Mouse (Mus musculus) CH12.LX (cell line): ENCODE data around the gene Fosb. TPM values are rescaled to one million over a fixed set of nuclear protein-coding genes. Genes with fewer than 3 reads are reported as not detected.

Source experiments
- DNase-seq: peaks from one replicate; pipeline ENCODE4 v3.0.0-alpha.2; 2013; ENCODE audit errors: extremely low read depth
- H3K27ac ChIP-seq: 2 replicates; pipeline ENCODE4 v1.5.1; 2012; ENCODE audit warnings: low read depth, mild to moderate bottlenecking, control low read depth, moderate library complexity; ENCODE audit not compliant: insufficient read depth
- H3K27me3 ChIP-seq: replicated peaks from 2 replicates; pipeline ENCODE3; 2012; ENCODE audit warnings: inconsistent platforms
- H3K36me3 ChIP-seq, 2 experiments: replicated peaks in 1 of 2; 2 replicates each; pipeline versions ENCODE3 to v1.6.1; 2012; ENCODE audit warnings: inconsistent platforms in 1 of 2, low read length in 1 of 2, mild to moderate bottlenecking in 1 of 2, mixed read lengths in 1 of 2, moderate library complexity in 1 of 2; ENCODE audit not compliant: control insufficient read depth in 1 of 2, insufficient read depth in 1 of 2
- H3K4me1 ChIP-seq, 2 experiments: 2 replicates each; pipeline ENCODE4 v1.6.1; 2012; ENCODE audit warnings: inconsistent platforms in 1 of 2, moderate library complexity in 1 of 2; ENCODE audit not compliant: insufficient read depth in 2 of 2, control insufficient read depth in 1 of 2
- H3K4me2 ChIP-seq: 2 replicates; pipeline ENCODE4 v1.6.1; 2012; ENCODE audit warnings: low read depth, mild to moderate bottlenecking, control low read depth; ENCODE audit not compliant: poor library complexity, insufficient read depth, severe bottlenecking
- H3K4me3 ChIP-seq, 3 experiments: fragments of 150-350 bp in 1 of 3; sonication (generic) in 1 of 3; replicated peaks in 1 of 3; 2 replicates each; pipeline versions ENCODE3 to v1.5.1; 2011 to 2012; ENCODE audit warnings: low read depth in 2 of 3, low read length in 2 of 3, mild to moderate bottlenecking in 2 of 3, moderate library complexity in 2 of 3, control low read depth in 1 of 3, improper control_type of control experiment in 1 of 3, inconsistent platforms in 1 of 3, mixed read lengths in 1 of 3; ENCODE audit not compliant: poor library complexity in 1 of 3
- H3K79me2 ChIP-seq: replicated peaks from 2 replicates; pipeline ENCODE4 v1.6.1; 2012; ENCODE audit warnings: mild to moderate bottlenecking, moderate library complexity; ENCODE audit not compliant: control insufficient read depth, poor library complexity, insufficient read depth, severe bottlenecking; ENCODE audit errors: extremely low read depth
- H3K9ac ChIP-seq: 2 replicates; pipeline ENCODE4 v1.6.1; 2012; ENCODE audit warnings: low read depth, mild to moderate bottlenecking, control low read depth, moderate library complexity; ENCODE audit not compliant: insufficient read depth
- H3K9me3 ChIP-seq: replicated peaks from 2 replicates; pipeline ENCODE3; 2012; ENCODE audit warnings: low read length, inconsistent platforms, mixed read lengths
- BHLHE40 ChIP-seq: IDR thresholded peaks from 2 replicates; pipeline ENCODE4 v1.6.1; 2011; ENCODE audit warnings: mild to moderate bottlenecking, low read depth, low read length, improper control_type of control experiment
- CHD2 ChIP-seq: IDR thresholded peaks from 2 replicates; pipeline ENCODE4 v1.6.1; 2011; ENCODE audit warnings: low read length, improper control_type of control experiment
- CTCF ChIP-seq, 2 experiments: IDR thresholded peaks in 1 of 2; conservative IDR thresholded peaks in 1 of 2; 2 replicates each; pipeline ENCODE4 v1.5.1; 2011 to 2012; ENCODE audit warnings: low read depth in 2 of 2, low read length in 2 of 2, improper control_type of control experiment in 1 of 2, inconsistent platforms in 1 of 2, mild to moderate bottlenecking in 1 of 2, moderate library complexity in 1 of 2
- E2F4 ChIP-seq: IDR thresholded peaks from 2 replicates; pipeline ENCODE4 v1.6.1; 2011; ENCODE audit warnings: low read depth, low read length, improper control_type of control experiment; ENCODE audit not compliant: insufficient replicate concordance
- ELF1 ChIP-seq: IDR thresholded peaks from 2 replicates; pipeline ENCODE4 v1.6.1; 2014; ENCODE audit warnings: low read depth, mild to moderate bottlenecking, inconsistent platforms, low read length, improper control_type of control experiment
- EP300 ChIP-seq: IDR thresholded peaks from 2 replicates; pipeline ENCODE4 v1.6.1; 2011; ENCODE audit warnings: low read length, improper control_type of control experiment
- ETS1 ChIP-seq: conservative IDR thresholded peaks from 2 replicates; pipeline ENCODE4 v1.6.1; 2012; ENCODE audit warnings: low read depth, mild to moderate bottlenecking, inconsistent platforms, low read length, improper control_type of control experiment, moderate library complexity
- GABPA ChIP-seq: IDR thresholded peaks from 2 replicates; pipeline ENCODE4 v1.6.1; 2012; ENCODE audit warnings: low read depth, low read length, improper control_type of control experiment, inconsistent platforms; ENCODE audit not compliant: insufficient replicate concordance
- IRF4 ChIP-seq: IDR thresholded peaks from 2 replicates; pipeline ENCODE4 v1.6.1; 2014; ENCODE audit warnings: low read depth, mild to moderate bottlenecking, inconsistent platforms, low read length, improper control_type of control experiment
- JUN ChIP-seq: IDR thresholded peaks from 2 replicates; pipeline ENCODE4 v1.6.1; 2011; ENCODE audit warnings: low read depth, mild to moderate bottlenecking, low read length, improper control_type of control experiment, moderate library complexity; ENCODE audit not compliant: insufficient read depth
- JUND ChIP-seq: conservative IDR thresholded peaks from 2 replicates; pipeline ENCODE4 v1.6.1; 2011; ENCODE audit warnings: low read depth, low read length, improper control_type of control experiment
- MAFK ChIP-seq: IDR thresholded peaks from 2 replicates; pipeline ENCODE4 v1.6.1; 2011; ENCODE audit warnings: low read length, improper control_type of control experiment; ENCODE audit not compliant: insufficient replicate concordance
- MAX ChIP-seq: IDR thresholded peaks from 2 replicates; pipeline ENCODE4 v1.6.1; 2011; ENCODE audit warnings: low read length, improper control_type of control experiment
- MAZ ChIP-seq: IDR thresholded peaks from 2 replicates; pipeline ENCODE4 v1.6.1; 2012; ENCODE audit warnings: low read depth, mild to moderate bottlenecking, inconsistent platforms, low read length, improper control_type of control experiment, moderate library complexity
- MEF2A ChIP-seq: IDR thresholded peaks from 2 replicates; pipeline ENCODE4 v1.6.1; 2014; ENCODE audit warnings: low read depth, mild to moderate bottlenecking, inconsistent platforms, low read length, improper control_type of control experiment, borderline replicate concordance
- MYC ChIP-seq: IDR thresholded peaks from 2 replicates; pipeline ENCODE4 v1.6.1; 2011; ENCODE audit warnings: low read depth, mild to moderate bottlenecking, improper control_type of control experiment, low read length
- NELFE ChIP-seq: IDR thresholded peaks from 2 replicates; pipeline ENCODE4 v1.6.1; 2011; ENCODE audit warnings: low read depth, low read length, improper control_type of control experiment
- NRF1 ChIP-seq: IDR thresholded peaks from 2 replicates; pipeline ENCODE4 v1.6.1; 2014; ENCODE audit warnings: low read depth, mild to moderate bottlenecking, inconsistent platforms, low read length, improper control_type of control experiment, moderate library complexity
- PAX5 ChIP-seq: IDR thresholded peaks from 2 replicates; pipeline ENCODE4 v1.6.1; 2012; ENCODE audit warnings: low read length, inconsistent platforms, mixed read lengths
- POLR2A ChIP-seq: IDR thresholded peaks from 2 replicates; pipeline ENCODE4 v1.6.1; 2011; ENCODE audit warnings: low read depth, mild to moderate bottlenecking, improper control_type of control experiment, low read length
- POLR2AphosphoS2 ChIP-seq: IDR thresholded peaks from 2 replicates; pipeline ENCODE4 v1.6.1; 2011; ENCODE audit warnings: low read depth, low read length, improper control_type of control experiment
- RAD21 ChIP-seq: IDR thresholded peaks from 2 replicates; pipeline ENCODE4 v1.6.1; 2011; ENCODE audit warnings: low read depth, mild to moderate bottlenecking, low read length, improper control_type of control experiment, moderate library complexity
- SIN3A ChIP-seq: IDR thresholded peaks from 2 replicates; pipeline ENCODE4 v1.6.1; 2012; ENCODE audit warnings: low read length, improper control_type of control experiment, inconsistent platforms
- SMC3 ChIP-seq: IDR thresholded peaks from 2 replicates; pipeline ENCODE4 v1.6.1; 2011; ENCODE audit warnings: low read depth, low read length, improper control_type of control experiment
- TBP ChIP-seq: conservative IDR thresholded peaks from 2 replicates; pipeline ENCODE4 v1.6.1; 2011; ENCODE audit warnings: low read depth, low read length, improper control_type of control experiment
- TCF12 ChIP-seq: IDR thresholded peaks from 2 replicates; pipeline ENCODE4 v1.6.1; 2014; ENCODE audit warnings: low read depth, mild to moderate bottlenecking, inconsistent platforms, low read length, improper control_type of control experiment
- UBTF ChIP-seq: IDR thresholded peaks from 2 replicates; pipeline ENCODE4 v1.6.1; 2012; ENCODE audit warnings: low read depth, mild to moderate bottlenecking, inconsistent platforms, low read length, improper control_type of control experiment, moderate library complexity
- ZC3H11A ChIP-seq: IDR thresholded peaks from 2 replicates; pipeline ENCODE4 v1.6.1; 2012; ENCODE audit warnings: low read depth, mild to moderate bottlenecking, inconsistent platforms, low read length, improper control_type of control experiment
- ZMIZ1 ChIP-seq: IDR thresholded peaks from 2 replicates; pipeline ENCODE4 v1.6.1; 2012; ENCODE audit warnings: low read depth, mild to moderate bottlenecking, inconsistent platforms, low read length, improper control_type of control experiment
- ZNF384 ChIP-seq: IDR thresholded peaks from 2 replicates; pipeline ENCODE4 v1.6.1; 2012; ENCODE audit warnings: low read depth, low read length, improper control_type of control experiment, inconsistent platforms
- dilution Hi-C: fragments of 300-500 bp; cut with MboI; formaldehyde crosslinking; loops from 2 replicates; pipeline ENCODE4 v1.14.3; 2020; ENCODE audit warnings: low sequenced_read_pairs; ENCODE audit not compliant: extremely low pct_unique_long_range_greater_than_20kb, extremely low pct_ligation_motif_present
- in situ Hi-C: fragments of 300-500 bp; cut with MboI; formaldehyde crosslinking; loops from 3 replicates; pipeline ENCODE4 v1.14.3; 2019; ENCODE audit warnings: low sequenced_read_pairs, low pct_ligation_motif_present, low pct_unique_long_range_greater_than_20kb, mixed read lengths
- polyA plus RNA-seq: library from polyadenylated mRNA; unstranded; fragments of >175 nt; gene quantifications from 2 replicates; pipeline ENCODE4 v1.2.1, GENCODE M21; 2012; ENCODE audit warnings: low read depth; ENCODE audit not compliant: insufficient read length
- total RNA-seq, 2 experiments: library from RNA; depleted of rRNA; stranded (reverse); fragments of 300-350 nt in 1 of 2; fragments of >200 nt in 1 of 2; gene quantifications; 2 replicates each; pipeline ENCODE4 v1.2.3; 2012 to 2014

The Fosb gene
- total and polyA plus RNA-seq, 3 experiments: 0.08 to 0.56 TPM; not detected in 1

- peak overlapping the region; percentile 91 for H3K9ac ChIP-seq
- dilution Hi-C loops: no loop called here
- H3K27ac ChIP-seq: peak overlapping the region; percentile 94
- no peaks in the 10 kb centered on the region for H3K9me3 ChIP-seq
- no peaks in the 10 kb centered on the region for H3K27me3 ChIP-seq
- DNase-seq: peak; percentile 75
- peaks cover 27 to 40% of the 10 kb centered on the region in 2 experiments for H3K4me1 ChIP-seq
- TF ChIP-seq POLR2A: peak; percentile 43; the same call in 1 of the 2 replicates
- TF ChIP-seq IRF4: peak; percentile 78; the same call in 1 of the 2 replicates
- 0 out of 2 replicates have a peak, but pooled peaks have one; percentile 14 for TF ChIP-seq NRF1
- TF ChIP-seq PAX5: no peak
- peak; percentile 69 for TF ChIP-seq TCF12
- peak; percentile 89 for TF ChIP-seq ETS1
- TF ChIP-seq ELF1: peak; percentile 50
- peak; percentile 26; the same call in 1 of the 2 replicates for TF ChIP-seq EP300
- peak; percentile 81 for TF ChIP-seq SIN3A
- TF ChIP-seq MAZ: 0 out of 2 replicates have a peak, but pooled peaks have one; percentile 49
- TF ChIP-seq POLR2AphosphoS2: no peak; the same call in 1 of the 2 replicates
- peak; percentile 95 for TF ChIP-seq BHLHE40
- peak; percentile 74; the same call in 1 of the 2 replicates for TF ChIP-seq MAX
- 0 out of 2 replicates have a peak, but pooled peaks have one; percentile 41 for TF ChIP-seq NELFE
- TF ChIP-seq JUN: no peak
- TF ChIP-seq TBP: 0 out of 2 replicates have a peak, but pooled peaks have one; percentile 41
- H3K79me2 ChIP-seq: peaks cover 65% of the 10 kb centered on the region
- peaks cover 41 to 46% of the 10 kb centered on the region in 2 experiments for H3K36me3 ChIP-seq
- peak overlapping the region; percentile 18 to 94 (median 22) for H3K4me3 ChIP-seq
- in situ Hi-C loops: no loop called here
- peak overlapping the region; percentile 59 for H3K4me2 ChIP-seq
Observed at GRCm38 (mm10) chr7:19267051-19267450, 42.8 kb downstream of the Fosb start.

- in situ Hi-C loops: no loop called here
- Histone ChIP-seq H3K27me3 (no peaks in the 10 kb centered on the region), H3K4me3 (peak overlapping the region in 2 of 3 experiments; percentile 29 to 94), H3K79me2 (peaks cover 62% of the 10 kb centered on the region), H3K9ac (peak overlapping the region; percentile 91), H3K9me3 (no peaks in the 10 kb centered on the region), H3K36me3 (peaks cover 48 to 54% of the 10 kb centered on the region in 2 experiments), H3K4me1 (peaks cover 27 to 45% of the 10 kb centered on the region in 2 experiments), H3K27ac (peak overlapping the region; percentile 94), H3K4me2 (peak overlapping the region; percentile 59)
- dilution Hi-C loops: no loop called here
- peak; percentile 86 for DNase-seq
- TF ChIP-seq UBTF (no peak), IRF4 (no peak; the same call in 1 of the 2 replicates), CHD2 (peak; percentile 79), ZMIZ1 (no peak), E2F4 (no peak), NELFE (0 out of 2 replicates have a peak, but pooled peaks have one; percentile 23), JUN (no peak), MAFK (no peak), SMC3 (no peak), MEF2A (no peak; the same call in 1 of the 2 replicates), CTCF (conservative IDR thresholded peaks at IDR 0.05 in 1 of 2, IDR thresholded peaks at IDR 0.05 in 1 of 2; ENCODE audit: low read depth in 2 of 2, low read length in 2 of 2) (no peak), JUND (no peak), GABPA (no peak), RAD21 (no peak), ZC3H11A (no peak), MAX (peak; percentile 43; the same call in 1 of the 2 replicates), ZNF384 (no peak), ELF1 (0 out of 2 replicates have a peak, but pooled peaks have one; percentile 51), ETS1 (peak; percentile 63), MAZ (peak; percentile 64; the same call in 1 of the 2 replicates), MYC (0 out of 2 replicates have a peak, but pooled peaks have one; percentile 25)
Observed at GRCm38 (mm10) chr7:19265928-19266822, 43.7 kb downstream of the Fosb start.
